Mouse (Mus musculus): Measurements from ENCODE around the gene Pdcd2l.

The Pdcd2l gene

DNA sequence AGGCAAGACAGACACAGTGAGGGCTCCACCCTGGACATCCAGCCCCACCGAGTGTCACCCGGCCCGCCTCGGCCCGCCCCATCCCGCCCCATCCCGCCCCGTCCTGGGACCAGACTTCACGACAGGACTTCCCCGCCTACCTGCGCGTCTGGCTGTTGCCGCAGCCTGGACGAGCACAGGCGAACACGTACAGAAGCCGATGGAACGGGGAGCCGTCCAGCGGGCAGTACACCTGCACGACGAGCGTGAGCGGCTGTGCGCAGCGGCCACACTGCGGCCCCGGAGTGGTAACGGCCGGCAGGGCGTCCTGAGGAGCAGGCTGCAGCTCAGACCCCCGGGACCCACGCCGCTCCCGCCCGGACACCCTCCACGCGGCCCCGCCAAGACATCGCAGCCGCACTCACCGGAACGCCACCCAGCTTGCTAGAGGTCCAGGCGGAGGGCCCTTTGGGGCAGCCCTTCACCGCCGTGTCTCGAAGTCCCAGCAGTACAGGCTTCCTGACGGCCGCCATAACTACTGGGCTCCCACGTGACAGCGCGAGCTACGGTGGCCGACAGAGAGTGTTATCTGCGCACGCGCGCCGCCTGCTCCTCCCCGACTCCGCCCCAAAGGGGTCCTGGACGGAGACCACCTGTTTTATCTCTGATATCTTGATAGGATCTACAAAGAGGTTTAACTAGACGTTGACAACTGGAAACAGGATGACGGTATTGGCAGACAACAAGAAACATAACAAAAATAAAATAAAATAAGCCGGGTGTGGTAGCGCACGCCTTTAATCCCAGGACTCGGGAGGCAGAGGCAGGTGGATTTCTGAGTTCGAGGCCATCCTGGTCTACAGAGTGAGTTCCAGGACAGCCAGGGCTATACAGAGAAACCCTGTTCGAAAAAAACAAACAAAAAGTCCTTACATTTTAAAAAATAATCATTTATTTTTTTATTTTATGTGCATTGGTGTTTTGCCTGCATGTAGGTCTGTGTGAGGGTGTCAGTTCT is at the start of gene Pdcd2l:
Gene Pdcd2l (minus strand): TSS at position 530 of the 997 bp plus-strand sequence.
- DNase-seq (ENCODE audit: low read depth, low spot score): peak; percentile 95

DNA sequence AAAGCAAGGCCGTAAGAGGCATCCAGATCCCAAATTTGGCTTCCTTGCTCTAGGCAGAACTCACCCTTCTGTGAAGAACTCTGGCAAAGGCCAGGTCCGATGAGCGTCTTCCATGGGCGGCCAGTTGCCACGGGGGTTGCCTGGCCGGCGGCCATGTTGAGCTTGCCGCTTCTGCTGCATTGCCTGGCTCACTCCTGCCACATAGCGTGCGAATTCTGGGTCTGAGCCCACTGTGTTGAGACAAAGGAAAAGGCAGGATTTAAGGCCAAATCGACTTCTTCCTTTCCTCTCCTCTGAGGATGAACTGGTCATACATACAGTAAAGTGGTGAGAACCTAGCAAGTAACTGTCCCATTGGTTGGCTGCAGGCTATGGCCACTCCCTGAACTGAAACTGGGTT is 45.7 kb upstream of the Pdcd2l start:
- DNase-seq (ENCODE audit: low read depth, low spot score): peak; percentile 77

DNA sequence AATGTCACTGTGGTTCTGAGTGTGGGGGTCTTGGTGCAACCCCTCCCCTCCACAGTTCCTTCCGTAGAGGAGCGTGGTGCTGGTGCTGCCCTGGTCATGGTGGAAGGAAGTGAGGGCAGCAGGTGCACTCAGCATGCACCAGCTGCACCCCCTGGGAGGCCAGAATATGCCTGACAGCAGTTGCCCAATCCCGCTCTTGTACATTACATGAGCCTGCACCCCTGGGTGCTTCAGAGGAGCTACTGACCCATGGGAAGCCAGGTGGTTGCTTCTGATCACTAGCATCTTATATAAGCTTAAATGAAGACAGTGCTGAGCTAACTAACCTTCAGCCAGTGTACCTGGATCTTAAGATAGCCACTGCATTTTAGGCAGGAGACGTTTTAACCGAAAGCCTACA is 41.6 kb upstream of the Pdcd2l start:
- DNase-seq (ENCODE audit: low read depth, low spot score): no peak

GRCm38 (mm10) chr7:34235602-34236001 is 39.1 kb upstream of the Pdcd2l start:
- no peak for DNase-seq (ENCODE audit: low read depth, low spot score)

- DNase-seq (ENCODE audit: low read depth, low spot score): peak; percentile 58
Observed at GRCm38 (mm10) chr7:34234610-34235561, 38.4 kb upstream of the Pdcd2l start.

GRCm38 (mm10) chr7:34233909-34234609 is 37.6 kb upstream of the Pdcd2l start:
- peak; percentile 100 for DNase-seq (ENCODE audit: low read depth, low spot score)

GRCm38 (mm10) chr7:34232785-34233725 is 36.6 kb upstream of the Pdcd2l start:
- DNase-seq (ENCODE audit: low read depth, low spot score): no peak

DNA sequence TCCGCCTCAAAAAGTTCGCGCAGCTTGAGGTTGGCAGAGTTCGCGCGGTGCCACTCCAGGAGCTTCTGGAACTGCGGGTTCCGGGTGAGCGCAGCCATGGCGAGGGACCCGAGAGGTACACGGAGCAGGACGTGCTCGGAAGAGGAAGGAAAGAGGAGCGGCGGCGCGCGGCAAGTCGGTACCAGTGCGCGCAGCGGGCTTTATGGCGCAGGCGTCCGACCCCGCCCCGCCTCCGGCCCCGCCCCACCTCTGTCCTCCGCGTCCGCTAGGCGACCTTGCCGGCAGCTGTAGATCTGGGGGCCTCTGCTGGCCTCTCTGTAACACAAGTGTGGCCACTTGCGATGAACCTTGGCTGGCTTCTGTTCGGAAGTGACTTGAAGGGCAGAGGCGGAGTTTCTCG is 33.7 kb upstream of the Pdcd2l start, which contains the start of gene Gpi1:
Gene Gpi1 (minus strand): TSS at position 221 of the 400 bp plus-strand sequence.
- DNase-seq (ENCODE audit: low read depth, low spot score): peak; percentile 94

DNA sequence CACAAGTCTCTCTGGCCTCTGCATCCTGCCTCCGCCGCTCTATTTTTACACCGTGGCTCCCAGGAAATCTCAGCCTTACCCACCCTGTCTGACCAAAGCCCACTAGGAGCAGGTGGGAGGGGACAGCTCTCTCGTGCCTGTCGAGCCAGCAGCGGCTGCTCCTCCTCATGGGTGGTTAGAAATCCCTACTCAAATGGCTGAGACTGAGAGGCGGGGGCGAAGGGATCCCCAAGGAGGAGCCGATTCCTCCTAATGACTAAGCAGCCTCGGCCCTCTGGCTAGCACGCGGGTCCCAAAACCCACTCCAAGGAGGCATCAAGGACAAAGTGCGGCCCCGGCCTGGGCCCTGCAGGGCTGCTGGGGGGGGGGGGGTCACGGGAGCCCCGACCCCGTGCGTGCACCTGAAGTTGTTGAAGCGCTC is 33.2 kb upstream of the Pdcd2l start:
- DNase-seq (ENCODE audit: low read depth, low spot score): peak; percentile 78

- DNase-seq (ENCODE audit: low read depth, low spot score): no peak
Observed at GRCm38 (mm10) chr7:34229153-34229552, 32.7 kb upstream of the Pdcd2l start.

DNA sequence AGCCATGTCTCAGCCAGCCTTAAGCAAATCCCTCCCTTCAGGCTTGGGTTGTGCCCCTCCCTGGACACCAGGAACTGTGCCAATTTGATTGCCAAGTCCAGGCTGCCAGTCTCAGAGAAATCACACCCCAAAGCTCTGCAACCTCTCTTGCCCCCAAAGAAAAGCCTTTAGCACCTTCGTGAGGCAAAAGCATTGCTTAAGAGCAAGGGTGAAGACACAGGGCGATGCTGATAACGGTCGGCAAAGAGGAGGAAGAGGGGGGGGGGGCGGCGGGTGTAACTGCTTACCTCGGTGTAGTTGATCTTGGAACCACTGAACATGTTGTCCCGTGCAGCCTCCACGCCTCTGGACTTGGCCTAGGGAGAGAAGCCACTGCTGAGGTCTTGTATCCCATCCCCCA is 32.2 kb upstream of the Pdcd2l start:
- peak; percentile 74 for DNase-seq (ENCODE audit: low read depth, low spot score)

GRCm38 (mm10) chr7:34226846-34227245 is 30.4 kb upstream of the Pdcd2l start:
- DNase-seq (ENCODE audit: low read depth, low spot score): peak; percentile 32

DNA sequence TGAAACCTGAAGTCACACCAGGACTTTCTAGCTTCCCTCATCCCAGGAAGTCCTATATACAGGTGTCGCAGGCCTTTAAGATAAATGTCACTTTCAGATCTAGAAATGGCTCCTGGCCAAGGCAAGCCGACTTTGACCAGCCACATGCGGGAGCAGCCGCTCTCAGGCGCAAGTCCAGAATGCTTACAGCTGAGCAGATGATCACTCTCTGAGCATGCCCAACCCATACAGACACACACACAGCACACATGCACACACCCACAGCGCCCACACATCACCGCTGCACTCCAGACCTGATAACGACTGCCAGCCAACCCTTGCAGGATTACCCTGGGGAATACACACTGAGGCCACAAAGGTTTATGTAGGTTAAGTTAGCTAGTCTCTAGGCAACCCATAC is 29.6 kb upstream of the Pdcd2l start:
- peak; percentile 81 for DNase-seq (ENCODE audit: low read depth, low spot score)

DNA sequence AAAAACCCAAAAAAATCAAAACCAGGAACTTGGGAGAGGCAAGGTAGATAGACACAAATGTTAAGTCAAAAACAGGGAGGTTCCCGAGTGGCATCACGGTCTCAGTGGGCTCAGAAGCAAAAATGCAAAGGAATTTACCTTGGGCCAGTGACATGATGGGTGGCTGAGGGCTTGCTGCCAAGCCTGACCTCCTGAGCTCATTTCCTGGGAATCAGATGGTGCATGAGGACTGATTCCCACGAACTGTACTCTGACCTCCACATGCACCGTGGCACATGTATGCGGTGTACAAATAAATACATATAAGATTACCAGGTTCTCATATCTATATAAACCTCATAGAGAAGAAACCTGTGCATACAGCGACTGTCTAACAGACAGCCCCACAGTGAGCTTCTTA is 27.8 kb upstream of the Pdcd2l start:
- DNase-seq (ENCODE audit: low read depth, low spot score): peak; percentile 27

DNA sequence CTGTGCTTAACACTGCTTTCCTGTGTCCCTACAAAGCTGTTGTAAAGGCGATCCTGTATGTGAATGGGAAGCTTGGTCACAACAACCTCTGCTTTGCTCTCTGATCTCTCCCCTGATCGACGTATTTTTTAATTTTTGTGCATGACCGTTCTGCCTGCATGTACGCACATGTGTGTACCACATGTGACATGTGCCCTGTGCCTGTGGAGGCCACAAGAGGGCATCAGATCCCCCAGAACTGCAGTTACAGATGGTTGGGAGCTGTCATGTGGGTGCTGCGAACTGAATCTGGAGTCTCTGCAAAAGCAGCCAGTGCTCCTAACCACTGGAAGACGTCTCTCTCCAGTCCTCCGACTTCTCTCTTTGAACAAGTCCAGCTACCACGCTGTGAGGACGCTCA is 25.9 kb upstream of the Pdcd2l start:
- no peak for DNase-seq (ENCODE audit: low read depth, low spot score)

DNA sequence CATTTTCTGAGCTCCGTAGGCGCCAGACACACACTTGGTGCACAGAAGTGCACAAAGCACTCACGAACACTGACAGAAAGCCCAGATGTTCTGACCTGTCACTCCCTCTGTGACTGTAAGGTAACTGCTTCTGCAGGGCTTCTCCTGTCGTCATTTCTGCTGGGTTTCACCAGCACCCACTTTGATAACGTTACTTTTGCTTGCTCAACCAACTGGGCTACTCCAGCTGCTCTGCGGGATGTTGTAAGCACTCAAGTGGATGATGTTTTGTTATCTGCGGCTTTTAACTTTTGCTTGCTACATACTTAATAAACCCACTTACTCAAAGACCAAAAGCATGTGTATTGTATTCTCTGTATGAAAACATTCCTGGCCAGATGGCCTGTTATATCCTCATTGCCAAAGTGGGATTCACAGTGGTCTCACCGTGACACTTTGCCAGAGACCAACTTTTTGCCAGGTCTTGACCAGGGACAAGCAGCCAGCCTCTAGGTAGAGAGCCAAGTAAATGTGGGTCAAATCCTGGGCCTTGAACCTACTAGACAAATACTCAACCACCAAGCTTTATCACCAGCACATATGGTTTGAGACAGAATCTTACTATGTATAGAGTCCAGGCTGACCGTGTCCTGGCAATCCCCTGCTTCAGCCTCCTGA is 25.3 kb upstream of the Pdcd2l start:
- no peak for DNase-seq (ENCODE audit: low read depth, low spot score)

GRCm38 (mm10) chr7:34218496-34218895 is 22.0 kb upstream of the Pdcd2l start:
- no peak for DNase-seq (ENCODE audit: low read depth, low spot score)

- DNase-seq (ENCODE audit: low read depth, low spot score): no peak
Observed at GRCm38 (mm10) chr7:34216474-34216873, 20.0 kb upstream of the Pdcd2l start.

- no peak for DNase-seq (ENCODE audit: low read depth, low spot score)
Observed at GRCm38 (mm10) chr7:34215481-34215880, 19.0 kb upstream of the Pdcd2l start.

- DNase-seq (ENCODE audit: low read depth, low spot score): peak; percentile 40
Observed at GRCm38 (mm10) chr7:34214644-34215043, 18.2 kb upstream of the Pdcd2l start.

Data from brain, adult 2 months (tissue).